Mouse (Mus musculus): ENCODE results near the gene Zc3hav1l. TPM values are rescaled to one million over a fixed set of nuclear protein-coding genes. Genes with fewer than 3 reads are reported as not detected.

The Zc3hav1l gene
- polyA plus RNA-seq (2016; fragmentation: Nextera tagmentation; extraction: Ambion mirVana), result 12.6 and 17.3 TPM in 2 replicates

DNA sequence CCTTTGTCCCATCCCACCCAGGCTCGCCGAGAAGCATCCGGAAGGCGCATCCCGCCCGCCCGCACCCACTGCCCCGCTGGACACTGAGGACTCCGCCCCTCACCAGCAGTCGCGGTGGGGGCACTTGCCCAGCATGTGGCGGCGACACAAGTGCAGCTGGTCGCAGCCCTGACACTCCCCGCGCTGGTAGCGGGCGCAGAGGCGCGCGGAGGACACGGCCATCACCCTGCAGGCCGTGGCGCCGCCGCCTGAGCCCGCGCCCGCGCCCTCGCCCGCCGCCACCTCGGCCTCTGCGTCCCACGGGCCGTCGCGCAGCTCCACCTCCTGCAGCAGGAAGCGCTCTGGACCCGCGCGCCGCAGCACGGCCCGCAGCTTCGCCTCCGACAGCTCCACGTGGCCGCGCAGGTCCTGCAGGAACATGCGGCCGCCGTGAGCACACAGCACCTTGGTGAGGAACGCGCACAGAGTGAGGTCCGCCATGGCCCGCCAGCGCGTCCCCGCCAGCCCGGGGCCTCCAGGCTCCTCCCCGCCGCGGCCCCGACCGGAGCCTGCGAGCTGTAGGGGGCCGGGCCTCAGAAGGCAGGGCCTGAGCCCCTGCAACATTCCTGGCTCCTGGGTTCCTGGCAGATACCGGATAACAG, at the start of gene Zc3hav1l:
Gene Zc3hav1l, minus strand, starts transcription at position 499 of the 641 bp plus-strand sequence.
- under 1% methylated on average over 68 of the region's 70 CpGs for WGBS
- H3K4me3 ChIP-seq (replicated peaks), result peak within 1 kb of the TSS; percentile 88

DNA sequence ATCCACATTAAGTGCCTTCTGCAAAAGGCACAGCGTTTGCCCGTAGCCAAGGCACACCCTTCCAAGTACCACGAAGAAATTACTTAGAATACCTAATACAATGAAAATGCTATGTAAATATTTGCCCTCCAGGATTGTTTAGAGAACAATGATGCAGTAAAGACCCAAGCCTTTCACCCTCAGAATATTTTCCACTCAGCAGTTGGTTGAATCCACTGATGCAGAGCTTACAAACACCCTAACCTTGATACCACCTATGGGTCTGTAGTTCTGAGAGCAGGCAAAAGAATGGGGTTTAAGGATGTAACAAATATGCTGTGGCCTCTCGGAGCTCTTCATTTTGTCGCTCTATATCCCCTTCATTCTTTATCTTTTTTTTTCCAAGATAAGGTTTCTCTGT, 48.8 kb upstream of the Zc3hav1l start:
- Histone ChIP-seq H3K36me3 (replicated peaks) (no peaks in the 10 kb centered on the region), H3K4me1 (no peaks in the 10 kb centered on the region), H3K4me2 (no peak overlapping the region), H3K27me3 (peaks cover 34% of the 10 kb centered on the region), H3K27ac (no peak overlapping the region), H3K9me3 (no peaks in the 10 kb centered on the region), H3K4me3 (replicated peaks) (no peak overlapping the region), H3K9ac (no peak overlapping the region)
- 78% methylated on average over 5 of the region's 5 CpGs for WGBS
- ATAC-seq (ENCODE audit: low FRiP score), result no peak

More for the DNA sequence above, at the start of gene Zc3hav1l:
- H3K9ac ChIP-seq, result peak within 1 kb of the TSS; percentile 91
- ATAC-seq (ENCODE audit: low FRiP score), result peak; percentile 97
- H3K4me1 ChIP-seq, result peaks cover 12% of the 10 kb centered on the region
- H3K36me3 ChIP-seq (replicated peaks), result peaks cover 29% of the 10 kb centered on the region
- peaks cover 8% of the 10 kb centered on the region for H3K27me3 ChIP-seq
- H3K4me2 ChIP-seq, result peak within 1 kb of the TSS; percentile 74
- H3K27ac ChIP-seq, result peak within 1 kb of the TSS; percentile 96
- H3K9me3 ChIP-seq, result no peaks in the 10 kb centered on the region

- Histone ChIP-seq H3K9ac (no peak overlapping the region), H3K36me3 (replicated peaks) (no peaks in the 10 kb centered on the region), H3K27me3 (peaks cover 16% of the 10 kb centered on the region), H3K27ac (no peak overlapping the region), H3K4me2 (no peak overlapping the region), H3K4me3 (replicated peaks) (no peak overlapping the region), H3K9me3 (no peaks in the 10 kb centered on the region), H3K4me1 (no peaks in the 10 kb centered on the region)
- 61% methylated on average over 7 of the region's 7 CpGs for WGBS
- ATAC-seq (ENCODE audit: low FRiP score), result no peak
These were observed 46.7 kb upstream of the Zc3hav1l start for GRCm38 (mm10) chr6:38345796-38346195.

GRCm38 (mm10) chr6:38344006-38344670, 45.1 kb upstream of the Zc3hav1l start:
- WGBS, result 89% methylated on average over 7 of the region's 7 CpGs

GRCm38 (mm10) chr6:38343581-38343980, 44.5 kb upstream of the Zc3hav1l start:
- no peak overlapping the region for H3K4me2 ChIP-seq
- WGBS, result 42% methylated on average over 3 of the region's 3 CpGs
- H3K27me3 ChIP-seq, result no peaks in the 10 kb centered on the region
- H3K27ac ChIP-seq, result no peak overlapping the region
- H3K4me1 ChIP-seq, result no peaks in the 10 kb centered on the region
- no peak for ATAC-seq (ENCODE audit: low FRiP score)
- no peak overlapping the region for H3K9ac ChIP-seq
- no peaks in the 10 kb centered on the region for H3K36me3 ChIP-seq (replicated peaks)
- H3K4me3 ChIP-seq (replicated peaks), result no peak overlapping the region
- H3K9me3 ChIP-seq, result no peaks in the 10 kb centered on the region

More at GRCm38 (mm10) chr6:38344006-38344670, 45.1 kb upstream of the Zc3hav1l start:
- no peak overlapping the region for H3K4me3 ChIP-seq (replicated peaks)
- H3K4me2 ChIP-seq, result no peak overlapping the region
- H3K9me3 ChIP-seq, result no peaks in the 10 kb centered on the region
- H3K4me1 ChIP-seq, result no peaks in the 10 kb centered on the region
- H3K27me3 ChIP-seq, result no peaks in the 10 kb centered on the region
- H3K36me3 ChIP-seq (replicated peaks), result no peaks in the 10 kb centered on the region
- no peak for ATAC-seq (ENCODE audit: low FRiP score)
- no peak overlapping the region for H3K27ac ChIP-seq
- no peak overlapping the region for H3K9ac ChIP-seq

DNA sequence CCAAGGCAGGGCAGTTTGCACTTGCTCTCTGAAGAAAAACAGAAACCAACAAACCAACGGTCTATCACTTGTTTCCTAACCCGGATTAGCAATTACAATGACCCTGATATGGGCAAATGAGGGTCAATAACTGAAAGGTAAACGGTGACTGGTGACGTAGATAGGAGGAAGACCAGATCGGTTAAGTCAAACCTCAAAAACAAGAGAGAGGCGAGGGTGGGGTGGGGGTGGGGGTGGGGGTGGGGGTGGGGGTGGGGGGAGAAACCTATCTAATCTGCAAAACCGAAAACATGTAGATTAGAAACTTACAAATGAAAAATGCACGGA, 43.6 kb upstream of the Zc3hav1l start:
- Histone ChIP-seq H3K36me3 (replicated peaks) (no peaks in the 10 kb centered on the region), H3K4me2 (no peak overlapping the region), H3K9me3 (no peaks in the 10 kb centered on the region), H3K27me3 (no peaks in the 10 kb centered on the region), H3K4me3 (replicated peaks) (no peak overlapping the region), H3K27ac (no peak overlapping the region), H3K4me1 (no peaks in the 10 kb centered on the region), H3K9ac (no peak overlapping the region)
- no peak for ATAC-seq (ENCODE audit: low FRiP score)
- WGBS, result 83% methylated on average over 8 of the region's 8 CpGs

GRCm38 (mm10) chr6:38341751-38342665, 42.9 kb upstream of the Zc3hav1l start:
- Histone ChIP-seq H3K9ac (no peak overlapping the region), H3K4me3 (replicated peaks) (no peak overlapping the region), H3K27ac (no peak overlapping the region), H3K9me3 (no peaks in the 10 kb centered on the region), H3K4me2 (no peak overlapping the region), H3K27me3 (no peaks in the 10 kb centered on the region), H3K36me3 (replicated peaks) (no peaks in the 10 kb centered on the region), H3K4me1 (no peaks in the 10 kb centered on the region)
- 77% methylated on average over 11 of the region's 11 CpGs for WGBS
- ATAC-seq (ENCODE audit: low FRiP score), result no peak

GRCm38 (mm10) chr6:38339078-38339477, 40.0 kb upstream of the Zc3hav1l start:
- WGBS, result 50% methylated on average over 2 of the region's 2 CpGs

GRCm38 (mm10) chr6:38337951-38338350, 38.9 kb upstream of the Zc3hav1l start:
- H3K4me2 ChIP-seq, result no peak overlapping the region
- H3K4me1 ChIP-seq, result no peaks in the 10 kb centered on the region
- no peaks in the 10 kb centered on the region for H3K27me3 ChIP-seq
- no peak overlapping the region for H3K9ac ChIP-seq
- 94% methylated on average over 6 of the region's 6 CpGs for WGBS
- H3K27ac ChIP-seq, result no peak overlapping the region
- ATAC-seq (ENCODE audit: low FRiP score), result no peak
- H3K36me3 ChIP-seq (replicated peaks), result no peaks in the 10 kb centered on the region
- no peaks in the 10 kb centered on the region for H3K9me3 ChIP-seq
- no peak overlapping the region for H3K4me3 ChIP-seq (replicated peaks)

More at GRCm38 (mm10) chr6:38339078-38339477, 40.0 kb upstream of the Zc3hav1l start:
- Histone ChIP-seq H3K4me2 (no peak overlapping the region), H3K27me3 (no peaks in the 10 kb centered on the region), H3K27ac (no peak overlapping the region), H3K9me3 (no peaks in the 10 kb centered on the region), H3K4me1 (no peaks in the 10 kb centered on the region), H3K36me3 (replicated peaks) (no peaks in the 10 kb centered on the region), H3K4me3 (replicated peaks) (no peak overlapping the region), H3K9ac (no peak overlapping the region)
- ATAC-seq (ENCODE audit: low FRiP score), result no peak

GRCm38 (mm10) chr6:38337166-38337705, 38.2 kb upstream of the Zc3hav1l start:
- Histone ChIP-seq H3K27ac (no peak overlapping the region), H3K9me3 (no peaks in the 10 kb centered on the region), H3K36me3 (replicated peaks) (no peaks in the 10 kb centered on the region), H3K4me2 (no peak overlapping the region), H3K4me1 (no peaks in the 10 kb centered on the region), H3K9ac (no peak overlapping the region), H3K27me3 (no peaks in the 10 kb centered on the region), H3K4me3 (replicated peaks) (no peak overlapping the region)
- ATAC-seq (ENCODE audit: low FRiP score), result no peak
- WGBS, result 87% methylated on average over 4 of the region's 4 CpGs

DNA sequence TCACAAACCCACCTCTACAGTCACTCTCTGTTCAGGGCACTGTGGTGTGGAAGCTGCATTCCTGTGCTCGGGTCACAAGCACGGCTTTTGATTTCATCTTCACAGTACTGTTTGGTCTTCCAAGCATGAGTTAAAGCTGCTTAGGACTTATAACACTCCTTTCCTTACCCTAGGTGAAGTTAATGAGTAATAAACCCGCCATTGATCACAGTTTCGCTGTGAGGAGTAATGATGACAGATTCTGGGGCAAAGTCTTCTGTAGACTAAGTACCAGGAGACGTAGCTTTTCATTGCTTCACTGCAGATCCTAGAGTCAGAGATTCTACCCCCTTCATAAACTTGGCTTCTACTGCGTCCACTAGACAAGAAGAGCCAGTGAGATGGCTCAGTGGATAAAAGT, 36.2 kb upstream of the Zc3hav1l start:
- no peak overlapping the region for H3K4me2 ChIP-seq

GRCm38 (mm10) chr6:38326596-38326995, 27.5 kb upstream of the Zc3hav1l start:
- no peaks in the 10 kb centered on the region for H3K9me3 ChIP-seq
- no peak overlapping the region for H3K4me3 ChIP-seq (replicated peaks)
- H3K4me2 ChIP-seq, result no peak overlapping the region
- no peaks in the 10 kb centered on the region for H3K36me3 ChIP-seq (replicated peaks)
- WGBS, result 19% methylated on average over 4 of the region's 4 CpGs
- no peak overlapping the region for H3K27ac ChIP-seq
- no peaks in the 10 kb centered on the region for H3K4me1 ChIP-seq
- no peak overlapping the region for H3K9ac ChIP-seq
- ATAC-seq (ENCODE audit: low FRiP score), result no peak
- H3K27me3 ChIP-seq, result no peaks in the 10 kb centered on the region

More for the DNA sequence above, 36.2 kb upstream of the Zc3hav1l start:
- H3K4me3 ChIP-seq (replicated peaks), result no peak overlapping the region
- no peak overlapping the region for H3K9ac ChIP-seq
- WGBS, result 88% methylated on average over 6 of the region's 6 CpGs
- H3K27me3 ChIP-seq, result no peaks in the 10 kb centered on the region
- H3K27ac ChIP-seq, result no peak overlapping the region
- no peak for ATAC-seq (ENCODE audit: low FRiP score)
- no peaks in the 10 kb centered on the region for H3K36me3 ChIP-seq (replicated peaks)
- no peaks in the 10 kb centered on the region for H3K9me3 ChIP-seq
- no peaks in the 10 kb centered on the region for H3K4me1 ChIP-seq
